Mouse (Mus musculus) megakaryocyte, embryonic 14.5 days (primary cell): ENCODE results near the gene Phf21a.

Source experiments
- FLI1 ChIP-seq: IDR thresholded peaks from 2 replicates; pipeline ENCODE4 v1.6.1; 2012; ENCODE audit warnings: low read length, inconsistent platforms, mixed read lengths
- GATA1 ChIP-seq: IDR thresholded peaks from 3 replicates; pipeline ENCODE4 v1.6.1; 2012; ENCODE audit warnings: mixed read lengths, low read length, inconsistent platforms, borderline replicate concordance

DNA sequence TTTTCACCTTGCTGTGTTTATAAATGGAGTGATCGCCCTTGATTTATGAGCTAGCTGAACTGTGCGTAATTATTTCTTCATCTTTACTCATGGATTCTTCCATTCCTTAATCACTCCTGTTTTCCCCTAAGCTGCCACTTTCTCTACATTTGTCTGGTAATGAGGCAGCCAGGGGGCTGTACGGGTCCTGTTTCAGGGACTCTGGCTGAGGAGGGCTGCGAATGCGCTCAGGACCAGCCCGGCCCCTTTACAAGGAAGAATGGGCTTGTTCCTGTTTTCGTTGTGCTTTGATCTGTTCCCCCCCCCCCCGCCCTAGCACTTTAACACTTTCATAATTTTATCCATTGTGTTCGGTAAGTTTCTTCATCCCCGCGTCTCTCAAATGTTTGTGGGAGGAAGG lies 48.2 kb downstream of the Phf21a start:
- TF ChIP-seq GATA1 (no peak), FLI1 (no peak)
